Mouse (Mus musculus) 3134 (cell line): Measurements from ENCODE around the gene Tbc1d23.
"Not testable (repeated sequence)": the region's sequence is repeated elsewhere in the genome, so short reads cannot be mapped to it uniquely, and the experiment has no call there.

Experiments used
- DNase-seq: peaks from one replicate; pipeline ENCODE4 v3.0.0-alpha.2; 2011; ENCODE audit warnings: low spot score; ENCODE audit not compliant: insufficient read length; ENCODE audit errors: extremely low read depth

Tbc1d23 gene

DNA sequence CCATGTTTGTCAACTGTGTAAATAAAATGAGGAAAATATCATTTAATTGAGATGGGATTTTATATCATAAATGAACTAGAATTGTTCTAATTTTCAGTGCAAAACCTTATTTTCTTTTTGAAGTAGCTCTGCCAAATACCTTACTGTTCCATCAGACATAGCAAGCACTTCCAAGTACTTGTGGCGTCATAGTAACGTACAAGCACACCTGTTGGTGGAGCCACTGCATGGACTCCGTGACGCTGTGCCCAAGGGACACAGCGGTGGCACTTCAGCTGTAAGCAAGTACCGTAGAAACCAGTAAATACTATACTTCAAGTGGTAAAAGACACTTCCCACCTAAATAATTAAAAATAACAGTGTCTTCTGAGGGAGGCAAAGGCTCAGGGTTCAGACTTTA lies 10.9 kb downstream of the Tbc1d23 start:
- no peak for DNase-seq

DNA sequence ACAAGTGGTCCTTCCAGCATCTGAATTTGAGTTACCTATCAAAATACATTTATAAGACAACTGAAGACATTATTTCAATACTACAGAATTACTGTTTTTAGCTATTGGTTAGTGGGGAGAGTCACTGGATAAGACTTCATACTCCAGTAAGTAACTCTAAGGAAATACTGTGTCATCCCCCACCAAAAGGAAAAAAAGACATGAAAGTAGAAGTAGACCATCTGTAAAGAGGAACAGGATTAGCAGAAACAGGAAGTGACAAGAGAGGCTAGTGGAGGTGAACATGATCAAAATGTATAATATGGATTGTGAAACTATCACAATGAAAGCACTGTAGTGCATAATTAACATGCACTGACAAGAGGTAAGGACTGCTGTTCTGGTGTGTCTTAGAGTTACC lies 15.3 kb downstream of the Tbc1d23 start:
- DNase-seq: no peak

DNA sequence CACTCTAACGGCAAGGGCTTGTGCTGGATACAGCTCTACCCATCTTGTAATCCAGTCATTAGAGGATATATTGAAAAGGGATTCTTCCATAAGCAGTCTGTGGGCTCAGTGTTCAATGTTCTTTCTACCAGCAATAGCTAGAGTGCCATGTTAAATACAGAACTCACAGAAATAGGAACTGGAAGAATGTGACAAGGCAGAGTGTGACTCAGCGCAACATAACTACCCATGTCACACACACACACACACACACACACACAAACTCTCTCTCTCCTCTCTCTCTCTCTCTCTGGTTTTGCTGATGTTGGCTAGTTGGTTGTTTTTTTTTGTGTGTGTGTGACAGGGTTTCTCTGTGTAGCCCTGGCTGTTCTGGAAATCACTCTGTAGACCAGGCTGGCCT lies 20.3 kb downstream of the Tbc1d23 start:
- no peak for DNase-seq

DNA sequence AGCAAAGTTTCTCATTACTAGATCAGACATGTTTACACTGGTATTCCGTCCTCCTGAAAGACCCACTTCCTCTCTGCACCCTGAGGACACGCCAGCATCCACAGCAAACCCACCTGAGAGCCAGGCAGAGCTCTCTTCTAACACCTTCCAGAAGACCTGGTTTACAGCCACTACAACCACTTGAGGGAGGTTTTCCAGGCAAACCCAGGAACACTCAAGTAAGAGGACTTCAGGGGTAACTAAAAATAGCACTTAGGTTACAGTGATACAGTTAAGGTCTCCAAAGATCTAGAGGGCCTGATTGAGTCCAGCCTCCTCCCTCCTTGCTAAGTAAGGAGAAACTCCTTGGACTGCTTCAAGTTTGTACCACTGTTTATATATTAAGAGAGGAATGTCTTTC lies 23.0 kb downstream of the Tbc1d23 start:
- no peak for DNase-seq

DNA sequence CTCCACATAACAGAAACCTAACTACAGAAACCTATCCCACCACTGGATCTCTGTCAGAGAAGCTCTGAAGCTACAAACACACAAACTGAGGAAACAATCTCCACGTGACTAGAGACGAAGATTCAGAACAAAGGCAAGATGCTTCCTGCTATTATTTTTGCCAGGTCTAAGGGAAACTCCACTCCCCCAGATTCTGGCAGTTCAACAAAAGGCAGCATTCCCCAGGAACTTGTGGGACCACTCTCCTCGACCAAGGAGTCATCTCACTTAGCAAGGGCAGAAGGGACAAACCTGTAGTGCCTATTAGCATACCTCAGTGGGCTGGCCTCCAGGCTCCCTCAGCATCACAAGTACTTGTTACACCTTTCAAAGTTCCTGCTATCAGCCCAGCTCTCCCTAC lies 34.0 kb downstream of the Tbc1d23 start:
- no peak for DNase-seq

DNA sequence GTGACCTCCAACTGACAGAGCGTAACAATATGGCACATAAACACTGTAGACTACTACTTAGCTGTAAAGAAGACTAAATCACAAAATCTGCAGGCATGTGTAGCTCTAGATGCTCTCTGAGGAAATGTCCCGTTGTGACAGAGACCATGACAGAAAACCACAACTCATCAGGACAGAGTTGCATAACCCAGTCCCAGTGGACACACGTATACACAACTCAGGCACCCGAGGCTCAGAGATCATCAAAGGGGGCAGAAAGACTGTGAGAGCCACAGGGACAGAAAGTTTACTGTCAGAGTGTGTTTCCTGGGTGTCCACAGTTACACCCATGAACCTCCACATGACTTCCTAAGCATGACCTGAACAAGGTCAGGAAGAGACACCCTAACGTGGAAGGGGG lies 34.7 kb downstream of the Tbc1d23 start:
- no peak for DNase-seq

DNA sequence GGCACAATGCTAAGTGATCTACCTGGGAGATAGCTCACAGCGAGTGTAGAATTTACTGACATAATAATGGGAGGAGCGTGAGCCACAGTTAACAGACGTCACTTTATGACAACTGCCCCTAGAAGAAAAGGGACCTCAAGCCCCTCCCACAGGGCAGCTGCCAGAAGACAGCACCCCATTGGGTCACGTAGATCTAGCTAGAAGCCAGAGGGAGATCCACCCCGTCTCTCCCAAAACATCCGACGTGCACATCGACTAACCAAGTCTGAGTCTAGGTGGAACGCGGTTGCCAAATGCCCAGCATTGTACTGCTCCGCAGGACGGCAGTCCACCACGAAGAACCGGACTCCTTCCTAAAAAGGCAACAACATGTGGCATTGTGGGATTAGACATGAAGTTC lies 40.1 kb downstream of the Tbc1d23 start:
- DNase-seq: no peak

DNA sequence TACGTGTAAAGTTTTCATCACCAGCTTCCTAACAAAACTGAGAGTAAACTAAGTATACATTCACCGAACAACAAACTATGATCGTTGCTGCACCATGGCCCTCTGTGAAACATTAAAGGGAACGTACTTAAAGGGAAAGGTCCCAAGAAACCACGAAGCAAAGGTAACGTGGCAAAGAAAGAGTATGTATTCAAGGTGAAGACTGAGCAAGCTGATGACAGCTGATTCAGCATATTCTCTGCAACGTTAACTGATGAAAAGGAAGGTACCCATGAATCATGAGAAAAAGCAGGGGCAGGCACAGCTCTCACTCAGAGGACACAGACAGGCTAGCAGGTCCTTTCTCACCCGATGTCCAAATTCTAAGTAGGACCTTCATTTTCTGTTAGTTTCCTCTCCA lies 40.9 kb downstream of the Tbc1d23 start:
- DNase-seq: no peak

DNA sequence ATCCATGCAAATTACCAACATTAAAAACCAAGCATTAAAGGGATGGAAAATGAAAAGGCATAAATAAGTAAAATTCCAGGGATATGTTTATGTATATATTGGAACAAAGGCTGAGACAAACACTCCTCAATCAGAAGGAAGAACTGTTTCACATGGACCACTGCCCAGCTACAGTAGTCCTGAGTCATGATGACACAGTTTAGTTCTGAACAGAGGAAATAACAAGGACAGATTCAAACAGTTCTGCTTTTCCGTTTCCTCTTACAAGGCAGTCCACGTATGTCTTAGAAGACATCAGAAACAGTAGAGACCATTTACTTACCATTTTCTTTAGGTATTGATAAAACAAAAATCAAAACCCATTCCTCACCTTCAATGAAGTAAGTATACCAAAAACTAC lies 41.8 kb downstream of the Tbc1d23 start:
- no peak for DNase-seq

DNA sequence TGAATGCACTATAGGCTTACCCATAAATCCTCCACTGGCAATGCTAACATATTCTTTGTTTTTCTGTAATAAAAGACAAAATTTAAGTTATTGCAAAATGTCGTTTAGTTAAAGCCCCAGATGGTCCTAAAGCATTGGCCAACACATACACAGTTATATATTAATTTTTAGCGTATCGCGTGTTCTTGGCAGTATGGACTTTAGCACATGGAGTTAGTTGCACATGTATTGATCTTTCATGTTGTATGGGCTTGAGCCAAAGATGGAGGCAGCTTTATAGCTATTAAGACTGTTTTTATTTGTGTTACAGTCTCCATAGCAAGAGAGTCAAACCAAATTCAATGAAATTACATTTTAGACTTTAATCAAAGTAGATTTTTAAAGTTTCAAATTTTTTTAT lies 44.7 kb downstream of the Tbc1d23 start:
- DNase-seq: no peak

DNA sequence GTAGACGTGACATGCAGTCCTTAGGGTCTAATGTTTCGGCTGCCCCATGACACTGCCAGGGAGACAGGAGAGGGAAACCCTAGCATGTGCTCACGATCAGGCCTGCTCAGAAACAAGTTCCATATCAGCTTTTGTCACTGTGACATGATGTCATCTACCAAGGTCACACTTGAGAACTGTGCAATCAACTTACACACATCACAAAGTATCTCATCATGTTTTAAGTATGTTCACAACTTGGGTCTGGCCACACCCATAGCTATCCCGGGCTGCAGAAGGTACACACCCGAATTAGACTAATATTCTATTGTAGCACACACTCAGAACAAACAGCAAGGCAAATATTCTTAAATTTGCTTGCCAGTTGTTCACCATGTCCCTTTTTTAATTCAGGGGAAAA lies 49.3 kb downstream of the Tbc1d23 start:
- DNase-seq: no peak

DNA sequence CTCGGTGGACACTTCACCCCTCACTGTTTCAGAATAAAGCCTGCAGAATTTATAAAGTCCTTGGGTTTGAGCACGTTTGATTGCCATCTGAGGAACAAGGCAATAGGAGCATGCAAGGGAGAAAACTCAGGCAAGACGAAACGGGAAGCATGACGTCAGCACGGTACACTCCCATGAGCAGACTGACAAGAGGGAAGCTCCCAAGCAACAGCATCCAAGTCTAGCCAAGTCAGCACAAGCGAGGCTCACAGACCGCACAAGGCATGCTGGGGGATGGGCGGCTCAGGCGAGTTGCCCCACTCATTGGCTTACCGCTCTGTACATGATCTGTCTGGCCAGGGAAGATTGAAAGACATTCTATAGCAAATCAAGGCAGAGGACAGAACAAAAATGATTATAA lies 50.1 kb downstream of the Tbc1d23 start:
- no peak for DNase-seq

DNA sequence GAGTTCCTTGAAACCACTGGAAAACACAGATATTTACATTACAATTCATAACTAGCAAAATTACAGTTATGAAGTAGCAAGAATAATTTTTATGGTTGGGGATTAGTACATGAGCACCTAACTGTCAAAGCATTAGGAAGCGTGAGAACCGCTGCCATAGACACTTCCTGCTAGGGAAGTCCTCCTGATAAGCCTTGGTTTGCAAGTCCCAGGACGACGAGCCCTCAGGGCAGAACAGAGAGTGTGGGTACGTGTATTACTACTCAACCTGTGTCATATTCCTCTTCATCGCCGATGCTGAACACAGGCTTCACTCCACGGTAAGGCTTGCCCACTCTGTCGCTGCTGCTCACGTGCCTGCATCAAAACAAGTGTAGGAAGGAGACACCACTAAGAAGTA lies 53.6 kb downstream of the Tbc1d23 start:
- no peak for DNase-seq

DNA sequence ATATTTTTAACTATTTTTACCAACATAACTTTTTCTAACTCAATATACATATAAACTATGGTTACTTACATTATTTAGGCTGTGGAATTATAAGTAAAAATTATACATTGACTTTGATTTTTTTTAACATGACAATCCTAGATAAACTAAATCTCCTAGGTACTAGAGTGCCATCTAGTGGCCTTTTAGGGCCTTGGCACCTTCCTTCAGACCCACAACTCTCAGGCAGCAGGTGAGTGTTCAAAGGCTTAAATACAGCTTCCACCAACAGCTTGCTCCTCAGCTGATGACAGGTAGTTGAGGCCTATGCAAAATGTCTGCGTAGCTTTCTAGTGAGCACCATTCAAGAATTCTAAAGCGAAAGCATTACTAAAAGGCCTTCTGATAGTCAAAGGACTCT lies 54.0 kb downstream of the Tbc1d23 start:
- DNase-seq: no peak

DNA sequence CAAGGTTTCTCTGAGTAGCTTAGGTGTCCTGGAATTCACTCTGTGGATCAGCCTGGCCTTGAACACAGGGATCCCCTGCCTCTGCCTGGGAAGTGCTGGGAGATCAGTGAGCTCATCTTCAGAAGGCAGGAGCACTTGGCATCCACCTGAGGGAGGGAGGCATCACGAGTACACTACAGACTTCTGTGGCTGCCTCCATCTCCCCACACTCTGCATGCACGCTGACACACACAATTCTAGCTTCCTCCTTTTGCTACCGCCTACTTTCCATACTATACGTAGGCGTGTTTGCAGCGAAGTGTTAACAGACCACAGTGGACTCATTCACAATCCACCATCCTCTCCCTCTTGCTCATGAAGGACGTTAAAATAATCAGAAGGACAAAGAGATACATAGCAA lies 55.0 kb downstream of the Tbc1d23 start:
- no peak for DNase-seq

DNA sequence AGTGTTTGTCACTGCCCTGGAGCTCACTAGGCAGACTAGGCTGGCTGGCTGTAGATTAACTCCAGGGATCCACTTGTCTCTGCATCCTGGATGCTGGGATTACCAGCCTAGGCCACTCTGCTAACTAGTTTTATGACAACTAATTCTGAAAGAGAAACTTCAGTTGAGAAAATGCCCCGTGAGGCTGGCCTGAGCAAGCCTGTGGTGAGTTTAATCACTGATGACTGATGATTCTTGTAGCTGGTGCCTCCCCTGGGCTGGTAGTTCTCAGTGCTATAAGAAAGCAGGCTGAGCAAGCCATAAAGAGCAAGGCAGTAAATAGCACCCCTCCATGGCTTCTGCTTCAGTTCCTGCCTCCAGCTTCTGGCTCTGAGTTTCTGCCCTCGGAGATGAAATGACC lies 55.6 kb downstream of the Tbc1d23 start:
- no peak for DNase-seq

DNA sequence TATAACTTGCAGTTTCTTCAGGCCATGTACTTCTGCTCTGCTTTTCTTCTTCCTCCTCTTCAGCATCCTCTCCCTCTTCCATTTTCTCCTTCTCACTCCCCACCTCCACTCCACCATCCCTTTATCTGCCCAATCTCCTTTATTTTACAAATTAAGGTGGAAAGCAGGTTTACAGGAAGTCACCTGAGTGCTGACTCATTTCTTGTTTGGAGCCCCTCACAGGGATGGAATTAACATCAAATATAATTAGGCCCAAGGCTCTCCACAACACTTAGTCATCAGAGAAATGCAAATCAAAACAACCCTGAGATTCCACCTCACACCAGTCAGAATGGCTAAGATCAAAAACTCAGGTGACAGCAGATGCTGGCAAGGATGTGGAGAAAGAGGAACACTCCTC lies 56.8 kb downstream of the Tbc1d23 start:
- DNase-seq: not testable (repeated sequence)

DNA sequence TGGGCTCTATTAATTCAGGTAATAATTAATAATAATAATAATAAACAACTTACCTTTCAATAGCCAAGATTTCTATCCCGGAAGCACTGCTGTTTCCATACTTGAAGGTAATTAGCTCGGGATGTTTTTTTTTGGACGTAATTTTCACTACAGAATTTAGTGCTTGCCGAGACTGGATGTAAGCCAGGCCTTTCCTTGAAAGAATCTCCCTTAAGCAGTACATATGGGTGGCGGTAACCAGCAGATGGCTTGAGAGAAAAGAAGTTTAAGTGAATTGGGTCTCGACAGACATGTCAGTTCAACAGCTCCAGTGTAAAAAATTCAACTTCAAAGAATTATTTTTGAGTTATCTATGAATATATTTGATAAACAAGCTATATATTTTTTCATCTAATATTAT lies 59.7 kb downstream of the Tbc1d23 start:
- DNase-seq: no peak

DNA sequence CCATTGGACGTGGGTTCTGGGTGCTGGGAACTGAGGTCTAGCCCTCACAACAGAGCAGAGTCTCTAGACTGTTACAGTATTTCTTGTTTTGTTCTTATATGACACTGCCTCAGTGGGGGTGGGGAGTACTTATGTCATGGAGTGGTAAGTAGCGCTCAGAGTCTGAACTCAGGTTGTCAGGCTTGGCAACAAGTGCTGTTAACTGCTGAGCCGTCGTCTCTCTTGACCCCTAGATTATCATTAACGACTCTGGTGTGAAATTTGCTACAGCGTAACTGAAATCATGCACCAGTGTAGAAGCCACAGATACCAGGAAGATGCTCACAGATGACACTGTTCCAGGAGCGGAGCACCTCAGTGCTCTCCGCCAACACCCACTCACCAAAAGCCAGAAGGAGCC lies 60.1 kb downstream of the Tbc1d23 start:
- no peak for DNase-seq

DNA sequence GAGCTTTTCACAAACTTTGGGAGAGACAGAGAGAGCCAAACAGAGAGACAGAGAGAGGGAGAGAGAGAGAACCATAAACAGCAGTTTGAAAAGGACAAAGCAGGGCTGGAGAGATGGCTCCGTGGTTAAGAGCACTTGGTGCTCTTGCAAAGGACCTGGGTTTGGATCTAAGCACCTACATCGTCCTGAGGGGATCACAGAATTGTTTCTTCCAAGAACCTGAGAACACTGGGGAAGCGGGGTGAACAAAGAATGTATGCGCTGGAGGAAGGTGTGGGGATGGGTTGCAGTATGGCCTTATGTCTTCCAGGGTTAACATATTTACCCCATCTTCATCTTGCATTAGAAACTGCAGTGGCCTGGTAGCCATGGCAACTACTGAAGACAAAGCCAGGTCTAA lies 63.1 kb downstream of the Tbc1d23 start:
- no peak for DNase-seq

DNA sequence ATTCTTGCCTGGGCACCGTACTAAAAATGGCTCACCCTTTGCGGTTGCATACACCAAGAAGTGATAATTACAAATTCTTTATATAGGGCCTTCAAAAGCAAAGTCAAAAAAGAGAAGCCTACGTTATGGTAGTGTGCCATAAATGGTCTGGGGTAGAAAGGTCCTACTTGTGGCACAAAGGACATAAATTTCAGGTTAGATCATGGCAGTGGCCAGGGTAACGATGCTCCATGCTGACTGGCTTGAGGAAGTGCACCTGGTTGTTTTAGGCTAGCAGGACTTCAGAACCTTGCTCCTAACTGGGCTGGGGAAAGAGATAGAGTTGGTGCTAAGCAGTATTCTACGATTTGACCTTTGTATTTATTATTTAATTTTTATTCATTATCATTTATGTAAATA lies 63.8 kb downstream of the Tbc1d23 start:
- no peak for DNase-seq

DNA sequence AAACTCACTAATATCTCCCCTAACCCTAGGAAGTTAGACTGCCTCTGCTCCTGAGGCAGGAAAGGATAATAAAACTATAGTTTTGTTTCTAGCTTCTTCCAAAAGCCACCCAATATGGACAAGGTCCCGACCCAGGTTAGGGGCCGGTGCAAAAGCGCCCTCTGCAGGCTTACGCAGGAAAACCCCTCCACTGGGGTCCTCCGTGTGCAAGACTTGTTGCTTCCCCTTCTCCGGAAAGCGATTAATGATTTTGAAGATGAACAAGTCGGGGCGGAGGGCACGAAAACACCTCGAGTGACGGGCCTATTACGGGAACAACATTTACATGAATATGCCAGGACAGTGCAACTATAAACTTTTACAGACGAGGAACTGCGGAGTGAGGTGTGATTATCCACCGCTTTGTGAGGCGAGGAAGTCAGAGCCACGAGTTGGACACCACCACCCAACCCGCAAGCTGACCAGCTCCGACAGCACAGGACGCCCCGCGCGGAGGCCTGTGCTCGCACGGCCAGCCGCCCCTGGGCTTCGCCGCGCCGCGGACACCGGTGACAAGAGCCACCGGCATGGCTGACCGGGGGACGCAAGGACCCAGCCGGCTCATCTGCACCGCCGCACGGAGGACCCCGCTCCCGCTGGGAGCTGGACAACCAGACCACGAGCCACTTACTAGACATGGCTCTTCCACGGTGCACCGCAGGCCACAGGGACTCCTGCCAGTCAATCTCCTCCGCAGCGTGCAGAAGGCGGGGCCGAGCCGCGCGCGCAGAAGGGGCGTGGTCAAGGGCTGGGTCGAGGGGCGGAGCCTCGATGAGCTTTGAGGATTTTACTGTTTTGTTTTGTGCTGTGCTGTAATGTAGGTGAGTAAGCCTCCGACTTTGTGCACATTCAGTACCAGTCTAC lies 64.4 kb downstream of the Tbc1d23 start, which contains the start of gene Nit2:
TSS of gene Nit2 (minus strand) at position 731 of the 903 bp plus-strand sequence.
- DNase-seq: peak; percentile 96

DNA sequence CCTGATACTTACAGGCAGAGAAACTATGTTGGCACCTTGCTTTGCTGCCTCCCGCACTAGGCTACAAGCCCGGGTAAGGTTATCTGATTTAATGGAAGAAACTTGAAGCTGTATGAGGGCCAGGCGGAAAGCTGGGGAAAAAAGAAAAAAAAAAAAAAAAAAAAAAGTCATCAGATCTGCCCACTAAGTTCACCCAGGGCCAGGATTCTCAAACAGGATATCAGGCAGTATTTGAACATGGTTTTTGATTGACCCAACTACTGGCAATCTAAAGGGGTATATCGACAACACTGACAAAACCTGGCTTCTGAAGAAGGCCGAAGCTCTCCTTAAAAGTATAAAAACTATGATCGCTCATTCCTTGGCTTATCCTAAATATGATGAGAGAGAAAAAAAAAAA lies 65.2 kb downstream of the Tbc1d23 start:
- no peak for DNase-seq
